Mouse (Mus musculus) lung, postnatal 0 days (tissue): ENCODE results near the gene Krt33a.

Experiments used
- CTCF ChIP-seq: IDR thresholded peaks from 2 replicates; pipeline ENCODE4 v1.5.1; 2016; ENCODE audit warnings: antibody characterized with exemption, mild to moderate bottlenecking
- EP300 ChIP-seq: IDR thresholded peaks from 2 replicates; pipeline ENCODE4 v1.6.1; 2016; ENCODE audit warnings: antibody characterized with exemption, mild to moderate bottlenecking, control low read depth

GRCm38 (mm10) chr11:100008336-100008735, 7.7 kb downstream of the Krt33a start:
- TF ChIP-seq CTCF = no peak
- no peak for TF ChIP-seq EP300
